Mouse (Mus musculus) kidney, postnatal 0 days (tissue): ENCODE measurements around the gene Ninj2. TPM values are rescaled to one million over a fixed set of nuclear protein-coding genes. Genes with fewer than 3 reads are reported as not detected.

Source experiments
- ATAC-seq: fragments of 200-750 bp; cut with Nextera tagmentation; replicated peaks from 2 replicates; pipeline ENCODE4 v1.8.0; 2017; ENCODE audit warnings: low read depth, moderate number of reproducible peaks, moderate TSS enrichment, moderate library complexity; ENCODE audit not compliant: low FRiP score
- DNase-seq: peaks from one replicate; pipeline ENCODE4 v3.0.0-alpha.2; 2016; ENCODE audit warnings: low spot score
- H3K27ac ChIP-seq: fragments of 300-500 bp; sonication (generic); 2 replicates; pipeline ENCODE4 v1.5.1; 2014; ENCODE audit warnings: mild to moderate bottlenecking
- H3K27me3 ChIP-seq: fragments of 300-500 bp; sonication (generic); 2 replicates; pipeline ENCODE4 v1.6.1; 2014; ENCODE audit warnings: low read length, mixed read lengths; ENCODE audit not compliant: insufficient read depth
- H3K36me3 ChIP-seq: fragments of 300-500 bp; sonication (generic); 2 replicates; pipeline ENCODE4 v1.6.1; 2014; ENCODE audit warnings: low read length, mixed read lengths; ENCODE audit not compliant: insufficient read depth
- H3K4me1 ChIP-seq: fragments of 300-500 bp; sonication (generic); replicated peaks from 2 replicates; pipeline ENCODE4 v1.6.1; 2014; ENCODE audit warnings: antibody characterized with exemption, low read length, mixed read lengths; ENCODE audit not compliant: insufficient read depth
- H3K4me2 ChIP-seq: fragments of 300-500 bp; sonication (generic); 2 replicates; pipeline ENCODE4 v1.6.1; 2014; ENCODE audit warnings: mild to moderate bottlenecking, low read length, moderate library complexity, mixed read lengths
- H3K4me3 ChIP-seq: fragments of 300-500 bp; sonication (generic); replicated peaks from 2 replicates; pipeline ENCODE4 v1.5.1; 2014; ENCODE audit warnings: low read depth, low read length
- H3K9ac ChIP-seq: fragments of 300-500 bp; sonication (generic); 2 replicates; pipeline ENCODE4 v1.6.1; 2014; ENCODE audit warnings: low read depth, low read length
- H3K9me3 ChIP-seq: fragments of 300-500 bp; sonication (generic); replicated peaks from 2 replicates; pipeline ENCODE4 v1.6.1; 2016; ENCODE audit warnings: low read length, inconsistent platforms, mixed read lengths
- CTCF ChIP-seq: IDR thresholded peaks from 2 replicates; pipeline ENCODE4 v1.5.1; 2016; ENCODE audit warnings: antibody characterized with exemption, low read depth, mild to moderate bottlenecking, moderate library complexity
- WGBS: fragments of 180-500 bp; shearing (Covaris S2); extraction: QIAGEN DNeasy Blood & Tissue Kit; methylation state at CpG from one replicate; pipeline ENCODE4 v1.1.7; 2014; 5-methylcytosine and 5-hydroxymethylcytosine counted together
- polyA plus RNA-seq: library from polyadenylated mRNA; unstranded; fragments of >200 nt; fragmentation: Nextera tagmentation; extraction: Ambion mirVana; gene quantifications from 2 replicates; pipeline ENCODE4 v1.2.1, GENCODE M21; 2015

The Ninj2 gene
- polyA plus RNA-seq, 1 experiment from 2014 or later = not detected

DNA sequence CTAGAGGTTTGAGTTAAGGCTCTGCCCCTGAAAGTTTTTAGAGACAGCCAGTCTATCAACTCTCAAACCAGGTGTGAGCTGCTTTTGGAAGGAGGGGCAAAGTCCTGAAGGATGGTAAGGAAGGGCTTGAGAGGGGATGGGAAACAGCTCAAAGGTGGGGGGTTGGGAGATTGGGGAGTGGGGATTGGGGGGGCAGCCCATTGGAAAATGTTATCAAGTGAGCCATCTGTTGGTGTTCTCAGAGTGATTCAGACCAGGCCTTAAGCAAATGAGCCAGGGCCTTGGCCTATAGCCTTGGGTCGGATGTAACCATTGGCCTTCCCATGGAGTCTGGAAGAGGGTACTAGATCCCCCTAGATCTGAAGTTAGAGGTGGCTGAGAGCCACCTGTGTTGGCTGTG is 100.6 kb downstream of the Ninj2 start:
- Histone ChIP-seq H3K27me3 (no peaks in the 10 kb centered on the region), H3K4me1 (peaks cover under 1% of the 10 kb centered on the region), H3K4me2 (no peak overlapping the region), H3K9me3 (no peaks in the 10 kb centered on the region), H3K27ac (no peak overlapping the region), H3K9ac (no peak overlapping the region), H3K36me3 (no peaks in the 10 kb centered on the region), H3K4me3 (no peak overlapping the region)
- TF ChIP-seq CTCF = no peak
- WGBS = 88% methylated on average over 1 of the region's 1 CpGs
- no peak for DNase-seq
- ATAC-seq = no peak

GRCm38 (mm10) chr6:120194305-120194704 is 101.2 kb downstream of the Ninj2 start:
- Histone ChIP-seq H3K36me3 (no peaks in the 10 kb centered on the region), H3K27ac (no peak overlapping the region), H3K9me3 (no peaks in the 10 kb centered on the region), H3K4me1 (no peaks in the 10 kb centered on the region), H3K4me2 (no peak overlapping the region), H3K9ac (no peak overlapping the region), H3K27me3 (no peaks in the 10 kb centered on the region), H3K4me3 (no peak overlapping the region)
- no peak for TF ChIP-seq CTCF
- DNase-seq (no peak), ATAC-seq (no peak)
- 56% methylated on average over 10 of the region's 10 CpGs for WGBS

DNA sequence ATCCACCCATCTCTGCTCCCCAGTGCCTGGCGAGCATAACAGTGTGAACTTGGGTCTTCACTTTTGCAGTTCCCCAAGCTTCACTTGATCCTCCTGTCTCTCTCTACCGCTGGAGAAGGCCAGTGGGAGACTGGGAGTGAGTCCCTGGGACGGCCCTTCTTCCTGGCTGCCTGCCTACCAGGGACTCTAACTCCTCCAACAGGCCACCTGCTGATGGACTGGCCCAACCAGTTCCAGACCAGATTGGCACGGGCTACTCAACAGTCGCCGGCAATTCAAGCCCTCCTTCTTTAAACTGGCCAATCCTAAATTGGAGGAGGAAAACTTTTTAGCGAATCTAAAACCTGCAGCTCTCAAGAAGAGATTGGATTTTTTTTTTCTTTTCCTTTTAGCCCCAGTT is 101.8 kb downstream of the Ninj2 start:
- H3K4me3 ChIP-seq = no peak overlapping the region
- H3K27me3 ChIP-seq = no peaks in the 10 kb centered on the region
- H3K9ac ChIP-seq = no peak overlapping the region
- WGBS = 28% methylated on average over 7 of the region's 7 CpGs
- no peak; the same call in 1 of the 2 replicates for TF ChIP-seq CTCF
- H3K9me3 ChIP-seq = no peaks in the 10 kb centered on the region
- no peaks in the 10 kb centered on the region for H3K36me3 ChIP-seq
- ATAC-seq (no peak), DNase-seq (peak; percentile 21)
- no peak overlapping the region for H3K27ac ChIP-seq
- H3K4me1 ChIP-seq = no peaks in the 10 kb centered on the region
- H3K4me2 ChIP-seq = no peak overlapping the region

DNA sequence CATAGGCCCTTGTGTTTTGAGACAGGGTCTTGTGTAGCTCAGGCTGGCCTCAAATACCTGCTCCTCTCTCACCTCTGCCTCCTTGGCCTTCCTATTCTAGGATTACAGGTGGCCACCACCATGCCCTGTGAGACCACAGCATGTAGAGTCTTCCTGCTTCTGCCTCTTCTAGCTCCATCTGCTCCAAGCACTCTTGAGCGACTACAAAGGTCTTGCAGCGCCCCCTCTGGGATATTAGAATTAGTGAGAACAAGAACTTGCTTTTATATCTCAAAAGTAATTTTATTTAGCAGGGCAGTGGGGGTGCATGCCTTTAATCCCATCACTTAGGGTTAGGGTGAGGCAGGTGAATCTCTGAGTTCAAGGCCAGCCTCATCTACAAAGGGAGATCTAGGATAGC is 103.7 kb downstream of the Ninj2 start:
- DNase-seq = peak; percentile 81
- Histone ChIP-seq H3K9ac (no peak overlapping the region), H3K36me3 (no peaks in the 10 kb centered on the region), H3K9me3 (no peaks in the 10 kb centered on the region), H3K4me1 (no peaks in the 10 kb centered on the region), H3K27ac (no peak overlapping the region), H3K4me2 (no peak overlapping the region), H3K27me3 (no peaks in the 10 kb centered on the region), H3K4me3 (no peak overlapping the region)
- no peak for ATAC-seq
- TF ChIP-seq CTCF = peak; percentile 70
- 32% methylated on average over 2 of the region's 2 CpGs for WGBS

- H3K27ac ChIP-seq = no peak overlapping the region
- no peak overlapping the region for H3K4me2 ChIP-seq
- H3K4me3 ChIP-seq = no peak overlapping the region
- WGBS = 34% methylated on average over 9 of the region's 9 CpGs
- DNase-seq = peak; percentile 85
- ATAC-seq = peak; percentile 34; the same call in 1 of the 2 replicates
- no peaks in the 10 kb centered on the region for H3K9me3 ChIP-seq
- H3K27me3 ChIP-seq = no peaks in the 10 kb centered on the region
- peak; percentile 99 for TF ChIP-seq CTCF
- no peak overlapping the region for H3K9ac ChIP-seq
- no peaks in the 10 kb centered on the region for H3K4me1 ChIP-seq
- H3K36me3 ChIP-seq = no peaks in the 10 kb centered on the region
Measured at GRCm38 (mm10) chr6:120197964-120198363, 104.8 kb downstream of the Ninj2 start.

DNA sequence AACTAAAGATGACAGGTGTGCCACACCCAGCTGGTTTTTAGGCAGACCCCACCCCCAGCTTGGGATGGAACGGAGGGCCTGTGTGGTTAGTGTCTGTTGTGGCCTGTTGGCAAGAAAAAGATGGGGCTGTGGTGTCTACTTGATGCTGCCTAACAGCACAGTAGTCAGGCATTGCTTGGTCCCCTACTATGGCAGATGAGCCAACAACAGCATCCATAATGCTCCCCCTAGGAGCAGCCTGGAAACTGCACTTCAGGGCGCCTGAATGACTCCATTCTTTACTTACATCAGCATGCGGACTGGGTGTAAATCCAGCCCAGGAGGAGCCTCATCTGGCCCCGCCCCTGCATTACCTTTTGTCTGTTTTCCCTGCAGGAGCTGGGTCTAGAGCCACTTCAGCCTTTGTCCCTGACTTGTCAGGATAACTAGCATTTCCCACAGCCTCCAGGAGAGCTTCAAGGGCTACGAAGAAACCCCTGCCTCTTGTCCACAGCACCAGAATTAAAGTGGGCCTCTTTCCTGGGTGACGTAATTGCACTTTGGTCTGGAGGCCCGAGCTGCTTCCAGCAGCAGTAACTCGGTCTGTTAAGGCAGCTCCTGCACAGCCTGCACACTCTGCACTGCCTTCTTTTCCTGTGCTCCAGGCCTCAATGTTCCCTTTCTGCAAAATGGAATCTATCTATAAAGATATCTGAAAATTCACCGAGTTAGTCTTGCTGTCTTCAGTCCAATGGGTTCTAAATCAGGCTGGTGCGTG is 106.7 kb downstream of the Ninj2 start:
- no peak overlapping the region for H3K9ac ChIP-seq
- no peak overlapping the region for H3K4me2 ChIP-seq
- WGBS = 39% methylated on average over 10 of the region's 10 CpGs
- no peak overlapping the region for H3K4me3 ChIP-seq
- H3K4me1 ChIP-seq = no peaks in the 10 kb centered on the region
- ATAC-seq (no peak), DNase-seq (no peak)
- no peaks in the 10 kb centered on the region for H3K27me3 ChIP-seq
- no peaks in the 10 kb centered on the region for H3K36me3 ChIP-seq
- 0 out of 2 replicates have a peak, but pooled peaks have one; percentile 7 for TF ChIP-seq CTCF
- no peak overlapping the region for H3K27ac ChIP-seq
- H3K9me3 ChIP-seq = no peaks in the 10 kb centered on the region
